Mouse (Mus musculus) retina, embryonic 14.5 days (tissue): ENCODE measurements around the gene Plcz1.

ENCODE experiments used
- DNase-seq: peaks from one replicate; pipeline ENCODE4 v3.0.0-alpha.2; 2015; ENCODE audit warnings: low spot score

Plcz1 gene

GRCm38 (mm10) chr6:139947106-139947879 lies 94.0 kb downstream of the Plcz1 start:
- DNase-seq: no peak
